Mouse (Mus musculus) neural tube, embryonic 12.5 days (tissue): ENCODE measurements around the gene U2af2. TPM values are rescaled to one million over a fixed set of nuclear protein-coding genes. Genes with fewer than 3 reads are reported as not detected.
"Not testable (repeated sequence)": the region's sequence is repeated elsewhere in the genome, so short reads cannot be mapped to it uniquely, and the experiment has no call there.

Experiments
- ATAC-seq: fragments of 200-750 bp; cut with Nextera tagmentation; 2 replicates; pipeline ENCODE4 v1.8.0; 2017; ENCODE audit warnings: low read depth, mild to moderate bottlenecking, moderate TSS enrichment, moderate library complexity; ENCODE audit not compliant: low FRiP score
- H3K27ac ChIP-seq: fragments of 300-500 bp; sonication (generic); 2 replicates; pipeline ENCODE4 v1.5.1; 2016
- H3K27me3 ChIP-seq: fragments of 300-500 bp; sonication (generic); replicated peaks from 2 replicates; pipeline ENCODE4 v1.6.1; 2016; ENCODE audit warnings: mild to moderate bottlenecking
- H3K36me3 ChIP-seq: fragments of 300-500 bp; sonication (generic); 2 replicates; pipeline ENCODE4 v1.6.1; 2016; ENCODE audit warnings: mild to moderate bottlenecking
- H3K4me1 ChIP-seq: fragments of 300-500 bp; sonication (generic); 2 replicates; pipeline ENCODE4 v1.6.1; 2016
- H3K4me2 ChIP-seq: fragments of 300-500 bp; sonication (generic); replicated peaks from 2 replicates; pipeline ENCODE4 v1.6.1; 2016; ENCODE audit warnings: mild to moderate bottlenecking
- H3K4me3 ChIP-seq: fragments of 300-500 bp; sonication (generic); 2 replicates; pipeline ENCODE4 v1.5.1; 2016
- H3K9ac ChIP-seq: fragments of 300-500 bp; sonication (generic); 2 replicates; pipeline ENCODE4 v1.6.1; 2016; ENCODE audit warnings: mild to moderate bottlenecking
- H3K9me3 ChIP-seq: fragments of 300-500 bp; sonication (generic); 2 replicates; pipeline ENCODE4 v1.6.1; 2016; ENCODE audit warnings: mild to moderate bottlenecking
- WGBS: fragments of 180-500 bp; shearing (Covaris S2); methylation state at CpG from one replicate; pipeline ENCODE4 v1.1.7; 2016; 5-methylcytosine and 5-hydroxymethylcytosine counted together
- polyA plus RNA-seq: library from polyadenylated mRNA; unstranded; fragments of >200 nt; fragmentation: Nextera tagmentation; extraction: Ambion mirVana; gene quantifications from 2 replicates; pipeline ENCODE4 v1.2.1, GENCODE M21; 2016

The U2af2 gene
- polyA plus RNA-seq, 1 experiment from 2014 or later = 147 TPM

- H3K9me3 ChIP-seq = no peaks in the 10 kb centered on the region
- no peak overlapping the region; the same call in 1 of the 2 replicates for H3K4me2 ChIP-seq
- H3K27me3 ChIP-seq = peaks cover 53% of the 10 kb centered on the region
- no peaks in the 10 kb centered on the region for H3K36me3 ChIP-seq
- 90% methylated on average over 1 of the region's 1 CpGs for WGBS
- ATAC-seq = no peak
- H3K9ac ChIP-seq = no peak overlapping the region
- peaks cover 32% of the 10 kb centered on the region for H3K4me1 ChIP-seq
- H3K27ac ChIP-seq = no peak overlapping the region
- H3K4me3 ChIP-seq = no peak overlapping the region
Measured at GRCm38 (mm10) chr7:5058631-5059030, 3.3 kb upstream of the U2af2 start.

GRCm38 (mm10) chr7:5059421-5059820 is 2.5 kb upstream of the U2af2 start:
- Histone ChIP-seq H3K27ac (no peak overlapping the region), H3K4me2 (peak overlapping the region; percentile 86), H3K9ac (peak overlapping the region; percentile 80; the same call in 1 of the 2 replicates)

GRCm38 (mm10) chr7:5060239-5060731 is 1.7 kb upstream of the U2af2 start:
- peak overlapping the region; percentile 86 for H3K4me2 ChIP-seq
- ATAC-seq = no peak; the same call in 1 of the 2 replicates
- peak overlapping the region; percentile 80 for H3K9ac ChIP-seq
- H3K4me1 ChIP-seq = peaks cover 34% of the 10 kb centered on the region
- H3K36me3 ChIP-seq = no peaks in the 10 kb centered on the region
- H3K4me3 ChIP-seq = peak overlapping the region; percentile 70
- H3K27ac ChIP-seq = peak overlapping the region; percentile 96
- H3K27me3 ChIP-seq = peaks cover 36% of the 10 kb centered on the region
- H3K9me3 ChIP-seq = no peaks in the 10 kb centered on the region
- 2% methylated on average over 27 of the region's 27 CpGs for WGBS

More at GRCm38 (mm10) chr7:5059421-5059820, 2.5 kb upstream of the U2af2 start:
- no peak for ATAC-seq
- H3K9me3 ChIP-seq = no peaks in the 10 kb centered on the region
- 93% methylated on average over 12 of the region's 12 CpGs for WGBS
- H3K4me1 ChIP-seq = peaks cover 32% of the 10 kb centered on the region
- no peaks in the 10 kb centered on the region for H3K36me3 ChIP-seq
- peaks cover 45% of the 10 kb centered on the region for H3K27me3 ChIP-seq
- H3K4me3 ChIP-seq = no peak overlapping the region

- Histone ChIP-seq H3K27me3 (peaks cover 28% of the 10 kb centered on the region), H3K4me2 (peak overlapping the region; percentile 86), H3K9me3 (no peaks in the 10 kb centered on the region), H3K9ac (peak overlapping the region; percentile 80), H3K27ac (peak overlapping the region; percentile 96), H3K36me3 (peaks cover 4% of the 10 kb centered on the region; the same call in 1 of the 2 replicates), H3K4me3 (peak overlapping the region; percentile 70), H3K4me1 (peaks cover 41% of the 10 kb centered on the region)
- peak; percentile 91 for ATAC-seq
- WGBS = under 1% methylated on average over 60 of the region's 60 CpGs
Measured at GRCm38 (mm10) chr7:5060944-5061773, 784 bp upstream of the U2af2 start.

- Histone ChIP-seq H3K9ac (peak overlapping the region; percentile 80), H3K4me1 (peaks cover 34% of the 10 kb centered on the region), H3K27ac (peak overlapping the region; percentile 96), H3K36me3 (peaks cover 17% of the 10 kb centered on the region), H3K4me2 (peak overlapping the region; percentile 86), H3K4me3 (peak overlapping the region; percentile 70), H3K9me3 (no peaks in the 10 kb centered on the region), H3K27me3 (peaks cover 14% of the 10 kb centered on the region)
- WGBS = under 1% methylated on average over 48 of the region's 51 CpGs
- peak; percentile 43 for ATAC-seq
Measured at GRCm38 (mm10) chr7:5062360-5063001, 538 bp downstream of the U2af2 start.

- H3K27me3 ChIP-seq = no peaks in the 10 kb centered on the region
- peaks cover 26% of the 10 kb centered on the region for H3K4me1 ChIP-seq
- no peak overlapping the region for H3K4me3 ChIP-seq
- peaks cover 41% of the 10 kb centered on the region for H3K36me3 ChIP-seq
- no peak overlapping the region for H3K4me2 ChIP-seq
- H3K27ac ChIP-seq = no peak overlapping the region
- H3K9me3 ChIP-seq = no peaks in the 10 kb centered on the region
- ATAC-seq = no peak
- H3K9ac ChIP-seq = no peak overlapping the region
- WGBS = 95% methylated on average over 6 of the region's 6 CpGs
Measured at GRCm38 (mm10) chr7:5064886-5065285, 2.9 kb downstream of the U2af2 start.

- no peak for ATAC-seq
Measured at GRCm38 (mm10) chr7:5073586-5073985, 11.6 kb downstream of the U2af2 start.

GRCm38 (mm10) chr7:5074984-5075383 is 13.0 kb downstream of the U2af2 start:
- H3K36me3 ChIP-seq = peaks cover 88% of the 10 kb centered on the region

More at GRCm38 (mm10) chr7:5073586-5073985, 11.6 kb downstream of the U2af2 start:
- no peaks in the 10 kb centered on the region for H3K9me3 ChIP-seq
- no peaks in the 10 kb centered on the region for H3K4me1 ChIP-seq
- H3K27me3 ChIP-seq = no peaks in the 10 kb centered on the region
- H3K4me2 ChIP-seq = no peak overlapping the region
- 90% methylated on average over 1 of the region's 1 CpGs for WGBS
- peaks cover 95% of the 10 kb centered on the region for H3K36me3 ChIP-seq
- no peak overlapping the region for H3K27ac ChIP-seq
- H3K9ac ChIP-seq = no peak overlapping the region
- no peak overlapping the region for H3K4me3 ChIP-seq

GRCm38 (mm10) chr7:5076931-5077330 is 15.0 kb downstream of the U2af2 start:
- Histone ChIP-seq H3K9me3 (no peaks in the 10 kb centered on the region), H3K4me1 (peaks cover 12% of the 10 kb centered on the region), H3K4me3 (no peak overlapping the region), H3K27ac (no peak overlapping the region), H3K36me3 (peaks cover 70% of the 10 kb centered on the region), H3K4me2 (no peak overlapping the region), H3K9ac (no peak overlapping the region), H3K27me3 (no peaks in the 10 kb centered on the region)
- ATAC-seq = no peak
- WGBS = 93% methylated on average over 2 of the region's 2 CpGs

More at GRCm38 (mm10) chr7:5074984-5075383, 13.0 kb downstream of the U2af2 start:
- no peak overlapping the region for H3K4me3 ChIP-seq
- H3K4me2 ChIP-seq = no peak overlapping the region
- no peak for ATAC-seq
- no peak overlapping the region for H3K9ac ChIP-seq
- H3K9me3 ChIP-seq = no peaks in the 10 kb centered on the region
- H3K27ac ChIP-seq = no peak overlapping the region
- 95% methylated on average over 5 of the region's 5 CpGs for WGBS
- no peaks in the 10 kb centered on the region for H3K27me3 ChIP-seq
- no peaks in the 10 kb centered on the region for H3K4me1 ChIP-seq

GRCm38 (mm10) chr7:5079365-5080009 is 17.5 kb downstream of the U2af2 start:
- not testable (repeated sequence) for H3K27me3 ChIP-seq, H3K27ac ChIP-seq, H3K9me3 ChIP-seq
- H3K4me3 ChIP-seq = peak overlapping the region; percentile 98
- H3K4me1 ChIP-seq = peaks cover 13% of the 10 kb centered on the region
- peaks cover 51% of the 10 kb centered on the region for H3K36me3 ChIP-seq
- peak; percentile 57 for ATAC-seq
- H3K9ac ChIP-seq = peak overlapping the region; percentile 98; the same call in 1 of the 2 replicates
- 51% methylated on average over 9 of the region's 13 CpGs for WGBS
- peak overlapping the region; percentile 73 for H3K4me2 ChIP-seq

GRCm38 (mm10) chr7:5080010-5080751 is 18.2 kb downstream of the U2af2 start, which contains the start of gene Epn1:
Gene Epn1, plus strand, starts transcription at chr7:5080235.
- Histone ChIP-seq H3K4me1 (peaks cover 13% of the 10 kb centered on the region), H3K9ac (peak within 1 kb of the TSS; percentile 98), H3K4me2 (peak within 1 kb of the TSS; percentile 73), H3K27ac (peak within 1 kb of the TSS; percentile 69), H3K4me3 (peak within 1 kb of the TSS; percentile 98), H3K36me3 (peaks cover 49% of the 10 kb centered on the region), H3K27me3 (no peaks in the 10 kb centered on the region), H3K9me3 (no peaks in the 10 kb centered on the region)
- WGBS = under 1% methylated on average over 81 of the region's 81 CpGs
- ATAC-seq = peak; percentile 99
